Mouse (Mus musculus) spleen, adult 2 months (tissue): Measurements from ENCODE around the gene Avl9. TPM values are rescaled to one million over a fixed set of nuclear protein-coding genes. Genes with fewer than 3 reads are reported as not detected.

Source experiments
- DNase-seq, 2 experiments: peaks; one replicate each; pipeline versions ENCODE4 v3.0.0 to v3.0.0-alpha.2; 2012 to 2021; ENCODE audit warnings: low spot score in 2 of 2, low read depth in 1 of 2
- H3K27ac ChIP-seq: fragments of 200-500 bp; 2 replicates; pipeline ENCODE4 v1.5.1; 2012; ENCODE audit warnings: low read length, inconsistent platforms; ENCODE audit not compliant: insufficient read depth
- H3K27me3 ChIP-seq: fragments of 200-500 bp; 2 replicates; pipeline ENCODE4 v1.6.1; 2012; ENCODE audit warnings: mild to moderate bottlenecking, moderate library complexity, low read length, inconsistent platforms; ENCODE audit not compliant: control insufficient read depth, insufficient read depth
- H3K36me3 ChIP-seq: fragments of 200-500 bp; 2 replicates; pipeline ENCODE4 v1.6.1; 2012; ENCODE audit warnings: mild to moderate bottlenecking, low read length, inconsistent platforms; ENCODE audit not compliant: control insufficient read depth, insufficient read depth
- H3K4me1 ChIP-seq: fragments of 200-500 bp; 2 replicates; pipeline ENCODE4 v1.6.1; 2011; ENCODE audit warnings: inconsistent platforms; ENCODE audit not compliant: control insufficient read depth, insufficient read depth, insufficient read length
- H3K4me3 ChIP-seq: fragments of 200-500 bp; 2 replicates; pipeline ENCODE4 v1.5.1; 2011; ENCODE audit warnings: mild to moderate bottlenecking, inconsistent platforms; ENCODE audit not compliant: insufficient read depth, insufficient read length; ENCODE audit errors: extremely low read depth
- CTCF ChIP-seq: fragments of 200-500 bp; IDR thresholded peaks from 2 replicates; pipeline ENCODE4 v1.5.1; 2011; ENCODE audit warnings: mild to moderate bottlenecking, inconsistent platforms; ENCODE audit not compliant: insufficient read depth, insufficient read length, insufficient replicate concordance; ENCODE audit errors: extremely low read depth
- POLR2A ChIP-seq: fragments of 200-500 bp; IDR thresholded peaks from 2 replicates; pipeline ENCODE4 v1.6.1; 2011; ENCODE audit warnings: low read depth, low read length, inconsistent platforms
- WGBS: fragments of 180-500 bp; shearing (Covaris S2); methylation state at CpG from one replicate; pipeline ENCODE4 v1.1.7; 2018; 5-methylcytosine and 5-hydroxymethylcytosine counted together
- polyA plus RNA-seq: library from polyadenylated mRNA; depleted of rRNA; stranded (reverse); fragments of >200 nt; gene quantifications from 2 replicates; pipeline ENCODE4 v1.2.3, GENCODE M21; 2012; rRNA removed

Avl9 gene
- polyA plus RNA-seq, 1 experiment, result 5.5 TPM

DNA sequence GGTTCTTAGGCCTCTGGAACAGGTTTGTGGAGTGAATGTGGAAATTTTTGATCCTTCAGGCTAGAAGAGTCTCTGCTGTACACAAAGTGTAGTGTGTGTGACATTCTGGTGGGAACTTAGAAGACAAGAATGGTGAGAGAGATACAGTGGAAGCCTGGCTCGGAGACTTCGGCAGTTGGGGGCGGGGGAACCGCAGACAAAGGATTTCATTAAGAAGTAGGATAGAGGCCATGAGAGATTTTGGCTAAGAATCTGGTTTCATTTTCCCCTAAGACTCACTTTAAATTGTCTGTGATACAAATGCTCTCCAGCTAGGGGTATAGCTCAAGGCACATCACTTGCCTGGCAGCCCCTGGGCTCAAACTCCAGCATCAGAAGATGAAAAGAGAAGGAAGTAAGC lies 90.3 kb downstream of the Avl9 start:
- no peak for TF ChIP-seq CTCF
- TF ChIP-seq POLR2A, result no peak
- no peak for DNase-seq
- no peaks in the 10 kb centered on the region for H3K36me3 ChIP-seq

DNA sequence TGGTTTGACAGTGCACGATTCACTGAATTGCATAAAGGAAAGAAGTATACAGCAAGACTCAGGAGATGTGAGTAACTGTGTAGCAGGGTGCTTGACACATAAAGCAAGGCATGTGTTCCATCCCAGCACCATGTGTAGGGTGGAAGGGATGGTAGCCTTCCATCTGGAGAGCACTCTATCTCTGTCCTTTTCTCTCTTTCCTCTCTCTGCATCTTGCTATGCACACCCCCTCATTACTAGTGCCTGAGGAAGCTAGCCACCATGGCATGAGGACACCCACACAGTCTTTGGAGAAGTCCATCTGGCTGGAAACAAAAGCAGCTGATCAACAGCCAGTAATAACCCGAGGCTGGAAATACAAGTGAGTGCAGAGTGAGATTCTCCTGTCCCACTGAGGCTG lies 91.5 kb downstream of the Avl9 start:
- Histone ChIP-seq H3K27me3 (no peaks in the 10 kb centered on the region), H3K27ac (no peak overlapping the region), H3K4me3 (no peak overlapping the region), H3K4me1 (no peaks in the 10 kb centered on the region), H3K36me3 (no peaks in the 10 kb centered on the region)
- 71% methylated on average over 2 of the region's 2 CpGs for WGBS
- TF ChIP-seq POLR2A (no peak), CTCF (no peak)
- no peak for DNase-seq

More for the DNA sequence above, 90.3 kb downstream of the Avl9 start:
- 94% methylated on average over 4 of the region's 4 CpGs for WGBS
- no peak overlapping the region for H3K27ac ChIP-seq
- H3K27me3 ChIP-seq, result no peaks in the 10 kb centered on the region
- H3K4me1 ChIP-seq, result no peaks in the 10 kb centered on the region
- no peak overlapping the region for H3K4me3 ChIP-seq

DNA sequence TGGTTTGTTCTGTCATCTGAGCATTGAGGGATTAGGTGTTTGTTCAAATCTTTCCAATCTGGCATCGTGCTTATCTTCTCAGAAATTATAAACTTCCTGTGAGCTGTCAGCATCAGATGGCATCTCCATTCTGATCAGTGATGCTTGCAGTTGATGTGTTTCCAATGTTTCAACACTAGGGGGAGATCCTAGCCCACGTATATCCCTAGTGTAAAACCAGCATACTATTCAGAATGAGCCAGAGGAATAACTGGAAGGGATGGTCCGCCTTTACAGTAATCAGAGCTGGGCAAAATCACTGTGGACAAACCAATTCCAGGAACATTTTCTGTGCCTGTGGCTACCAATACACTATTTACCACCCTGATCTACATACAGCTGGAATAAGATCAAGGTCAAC lies 94.0 kb downstream of the Avl9 start:
- Histone ChIP-seq H3K27me3 (no peaks in the 10 kb centered on the region), H3K36me3 (no peaks in the 10 kb centered on the region), H3K27ac (no peak overlapping the region), H3K4me3 (no peak overlapping the region), H3K4me1 (no peaks in the 10 kb centered on the region)
- no peak for TF ChIP-seq POLR2A
- peak; percentile 34; the same call in 1 of the 2 replicates for TF ChIP-seq CTCF
- WGBS, result 12% methylated on average over 3 of the region's 3 CpGs
- DNase-seq, result peak; percentile 22 to 35

Other genes starting within 250 kb of the Avl9 start
- gene Pde1c, start 145.8 kb upstream of the Avl9 start, polyA plus RNA-seq, result 0.04 and 0.08 TPM in 2 replicates
- 1.3 and 2.2 TPM in 2 replicates for gene Lsm5, start 10.2 kb upstream of the Avl9 start, polyA plus RNA-seq
- 7.2 and 8.0 TPM in 2 replicates for gene Kbtbd2, start 82.9 kb downstream of the Avl9 start, polyA plus RNA-seq
- 6.7 and 9.2 TPM in 2 replicates for gene Fkbp9, start 117.2 kb downstream of the Avl9 start, polyA plus RNA-seq
- 7.8 and 10.4 TPM in 2 replicates for gene Nt5c3, start 209.0 kb downstream of the Avl9 start, polyA plus RNA-seq
- 0.05 TPM in 1 of 2 replicates, not detected in the other for gene Vmn1r4, start 209.1 kb downstream of the Avl9 start, polyA plus RNA-seq